Mouse (Mus musculus) kidney, embryonic 16.5 days (tissue): ENCODE results near the gene Gnpat. TPM values are rescaled to one million over a fixed set of nuclear protein-coding genes. Genes with fewer than 3 reads are reported as not detected.

Source experiments
- ATAC-seq: fragments of 200-750 bp; cut with Nextera tagmentation; 2 replicates; pipeline ENCODE4 v1.8.0; 2017; ENCODE audit warnings: moderate TSS enrichment; ENCODE audit not compliant: low FRiP score, low TSS enrichment
- H3K27ac ChIP-seq: fragments of 300-500 bp; sonication (generic); 2 replicates; pipeline ENCODE4 v1.5.1; 2014; ENCODE audit warnings: low read length
- H3K27me3 ChIP-seq: fragments of 300-500 bp; sonication (generic); 2 replicates; pipeline ENCODE4 v1.6.1; 2014; ENCODE audit warnings: low read length, control low read depth, mixed read lengths; ENCODE audit not compliant: insufficient read depth
- H3K36me3 ChIP-seq: fragments of 300-500 bp; sonication (generic); 2 replicates; pipeline ENCODE4 v1.6.1; 2014; ENCODE audit warnings: low read length, control low read depth, mixed read lengths; ENCODE audit not compliant: insufficient read depth
- H3K4me1 ChIP-seq: fragments of 300-500 bp; sonication (generic); 2 replicates; pipeline ENCODE4 v1.6.1; 2014; ENCODE audit warnings: low read length, control low read depth, mixed read lengths; ENCODE audit not compliant: insufficient read depth
- H3K4me2 ChIP-seq: fragments of 300-500 bp; sonication (generic); replicated peaks from 2 replicates; pipeline ENCODE4 v1.6.1; 2014; ENCODE audit warnings: low read depth, low read length
- H3K4me3 ChIP-seq: fragments of 300-500 bp; sonication (generic); 2 replicates; pipeline ENCODE4 v1.5.1; 2014; ENCODE audit warnings: mild to moderate bottlenecking, low read length
- H3K9ac ChIP-seq: fragments of 300-500 bp; sonication (generic); replicated peaks from 2 replicates; pipeline ENCODE4 v1.6.1; 2014; ENCODE audit warnings: low read length
- H3K9me3 ChIP-seq: fragments of 300-500 bp; sonication (generic); 2 replicates; pipeline ENCODE4 v1.6.1; 2016; ENCODE audit warnings: low read length, control low read depth
- WGBS: fragments of 180-500 bp; shearing (Covaris S2); extraction: QIAGEN DNeasy Blood & Tissue Kit; methylation state at CpG from one replicate; pipeline ENCODE4 v1.1.7; 2014; 5-methylcytosine and 5-hydroxymethylcytosine counted together
- polyA plus RNA-seq: library from polyadenylated mRNA; unstranded; fragments of >200 nt; fragmentation: Nextera tagmentation; extraction: Ambion mirVana; gene quantifications from 2 replicates; pipeline ENCODE4 v1.2.1, GENCODE M21; 2015

Gnpat gene
- polyA plus RNA-seq, 1 experiment from 2014 or later, result 122 TPM

DNA sequence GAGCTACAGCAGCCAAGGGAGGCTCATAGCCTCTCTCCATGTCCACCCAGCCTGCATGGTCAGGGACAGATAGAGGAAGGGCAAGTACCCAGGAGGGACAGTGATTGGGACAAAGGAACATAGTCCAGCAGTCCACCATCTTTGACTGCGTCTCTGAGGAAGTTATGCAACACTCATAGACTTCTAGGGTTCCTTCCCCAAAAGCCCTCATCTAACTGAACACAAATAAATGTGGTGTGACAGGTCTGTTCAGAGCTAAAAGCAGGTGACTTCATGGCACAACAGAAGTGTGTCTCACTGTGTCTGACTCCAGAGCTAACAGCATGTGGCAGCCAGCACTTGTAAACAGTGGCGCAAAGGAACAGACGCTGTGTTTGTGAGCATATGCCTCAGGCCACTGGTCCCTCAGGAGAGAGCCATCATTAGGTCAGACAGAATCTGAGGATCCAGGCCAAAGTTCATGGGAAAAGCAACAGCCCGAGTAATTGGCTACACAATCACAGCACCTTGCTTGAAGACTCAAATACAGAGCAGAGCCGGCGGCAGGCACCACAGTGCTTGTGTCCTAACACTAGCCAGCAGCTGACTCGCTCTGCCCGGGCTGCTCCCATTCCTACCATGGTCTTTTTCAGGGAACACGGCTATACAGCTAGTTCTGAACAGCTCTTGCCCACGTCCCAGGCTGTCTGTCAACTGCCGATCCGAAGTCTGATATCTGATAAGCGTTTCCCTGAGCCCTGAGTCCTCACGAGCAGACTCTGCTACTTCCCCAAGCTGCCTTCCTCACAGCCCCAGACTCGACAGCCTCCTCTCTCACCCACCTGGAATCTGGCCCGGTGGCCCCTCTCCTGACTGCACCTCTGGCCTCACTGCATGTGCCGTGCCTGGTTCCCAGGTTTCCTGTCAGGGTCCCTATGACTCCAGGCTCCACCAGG, 49.4 kb downstream of the Gnpat start:
- H3K36me3 ChIP-seq, result peaks cover 65% of the 10 kb centered on the region
- peaks cover 15% of the 10 kb centered on the region; the same call in 1 of the 2 replicates for H3K4me1 ChIP-seq
- peak; percentile 65 for ATAC-seq
- WGBS, result 68% methylated on average over 17 of the region's 17 CpGs
- H3K4me2 ChIP-seq, result no peak overlapping the region
- H3K4me3 ChIP-seq, result no peak overlapping the region
- no peaks in the 10 kb centered on the region for H3K27me3 ChIP-seq
- no peaks in the 10 kb centered on the region for H3K9me3 ChIP-seq
- peak overlapping the region; percentile 40 for H3K27ac ChIP-seq
- H3K9ac ChIP-seq, result no peak overlapping the region

DNA sequence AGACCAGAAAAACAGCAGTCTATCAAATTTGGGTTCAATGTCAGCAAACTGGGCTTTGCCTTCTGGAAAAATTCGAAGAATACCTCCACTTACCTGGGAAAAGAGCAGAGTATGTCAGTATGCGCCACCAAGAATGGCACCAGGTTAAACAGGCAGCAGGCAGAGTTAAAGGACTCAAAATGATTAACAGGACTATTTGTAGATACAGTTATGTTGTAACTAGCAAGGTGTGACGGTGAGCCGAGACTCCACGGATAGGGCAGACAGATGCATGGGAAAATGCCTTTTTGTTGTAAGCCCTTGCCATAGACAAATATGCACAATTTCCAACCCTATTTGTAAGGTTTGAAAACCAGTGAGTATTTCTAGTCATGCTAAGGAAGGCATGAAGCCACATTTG, 51.2 kb downstream of the Gnpat start:
- ATAC-seq, result no peak
- H3K27me3 ChIP-seq, result no peaks in the 10 kb centered on the region
- H3K4me3 ChIP-seq, result no peak overlapping the region
- no peak overlapping the region for H3K4me2 ChIP-seq
- WGBS, result 82% methylated on average over 5 of the region's 5 CpGs
- H3K36me3 ChIP-seq, result peaks cover 52% of the 10 kb centered on the region
- no peaks in the 10 kb centered on the region for H3K9me3 ChIP-seq
- 0 out of 2 replicates have a peak overlapping the region, but pooled peaks have one; percentile 8 for H3K27ac ChIP-seq
- H3K9ac ChIP-seq, result no peak overlapping the region
- H3K4me1 ChIP-seq, result peaks cover 15% of the 10 kb centered on the region; the same call in 1 of the 2 replicates

DNA sequence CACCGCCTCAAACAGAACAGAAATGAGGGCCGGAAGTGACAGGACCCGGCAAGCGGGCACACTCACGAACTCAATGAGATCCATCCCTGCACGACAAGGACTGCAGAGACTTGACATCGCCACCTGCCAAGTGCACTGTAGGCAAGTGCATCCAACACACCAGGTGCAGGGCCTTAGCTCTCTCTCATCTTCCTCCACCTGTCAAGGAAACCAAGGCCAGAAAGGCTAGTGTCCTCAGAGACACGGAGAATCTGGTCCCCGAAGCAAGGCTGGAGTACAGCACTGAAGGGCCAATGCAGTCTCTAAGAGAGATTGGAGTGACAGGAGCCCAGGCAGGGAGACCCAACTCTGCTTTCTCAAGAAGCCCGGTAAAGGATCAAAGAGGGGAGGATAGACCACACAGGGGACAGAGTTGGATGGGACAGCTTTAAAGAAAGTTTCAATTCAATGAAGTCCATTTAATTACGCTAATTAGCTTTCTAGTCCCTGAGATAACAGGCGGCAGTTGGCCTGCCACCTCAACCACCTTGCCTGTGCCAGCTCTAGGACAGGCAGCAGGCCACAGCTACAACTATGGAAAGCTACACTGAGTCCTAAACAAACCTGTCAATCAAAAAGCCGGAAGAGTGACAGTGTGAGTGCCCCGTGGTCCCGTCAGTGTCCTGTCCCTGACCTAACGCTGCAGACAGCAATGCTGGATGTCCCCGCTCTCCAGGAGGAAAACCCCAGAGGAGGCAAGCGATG, 55.1 kb downstream of the Gnpat start:
- H3K4me2 ChIP-seq, result no peak overlapping the region
- no peak overlapping the region for H3K4me3 ChIP-seq
- ATAC-seq, result no peak
- no peaks in the 10 kb centered on the region for H3K27me3 ChIP-seq
- WGBS, result 81% methylated on average over 18 of the region's 18 CpGs
- no peak overlapping the region for H3K27ac ChIP-seq
- H3K36me3 ChIP-seq, result peaks cover 28% of the 10 kb centered on the region
- H3K9me3 ChIP-seq, result no peaks in the 10 kb centered on the region
- no peak overlapping the region for H3K9ac ChIP-seq
- peaks cover 11% of the 10 kb centered on the region; the same call in 1 of the 2 replicates for H3K4me1 ChIP-seq

DNA sequence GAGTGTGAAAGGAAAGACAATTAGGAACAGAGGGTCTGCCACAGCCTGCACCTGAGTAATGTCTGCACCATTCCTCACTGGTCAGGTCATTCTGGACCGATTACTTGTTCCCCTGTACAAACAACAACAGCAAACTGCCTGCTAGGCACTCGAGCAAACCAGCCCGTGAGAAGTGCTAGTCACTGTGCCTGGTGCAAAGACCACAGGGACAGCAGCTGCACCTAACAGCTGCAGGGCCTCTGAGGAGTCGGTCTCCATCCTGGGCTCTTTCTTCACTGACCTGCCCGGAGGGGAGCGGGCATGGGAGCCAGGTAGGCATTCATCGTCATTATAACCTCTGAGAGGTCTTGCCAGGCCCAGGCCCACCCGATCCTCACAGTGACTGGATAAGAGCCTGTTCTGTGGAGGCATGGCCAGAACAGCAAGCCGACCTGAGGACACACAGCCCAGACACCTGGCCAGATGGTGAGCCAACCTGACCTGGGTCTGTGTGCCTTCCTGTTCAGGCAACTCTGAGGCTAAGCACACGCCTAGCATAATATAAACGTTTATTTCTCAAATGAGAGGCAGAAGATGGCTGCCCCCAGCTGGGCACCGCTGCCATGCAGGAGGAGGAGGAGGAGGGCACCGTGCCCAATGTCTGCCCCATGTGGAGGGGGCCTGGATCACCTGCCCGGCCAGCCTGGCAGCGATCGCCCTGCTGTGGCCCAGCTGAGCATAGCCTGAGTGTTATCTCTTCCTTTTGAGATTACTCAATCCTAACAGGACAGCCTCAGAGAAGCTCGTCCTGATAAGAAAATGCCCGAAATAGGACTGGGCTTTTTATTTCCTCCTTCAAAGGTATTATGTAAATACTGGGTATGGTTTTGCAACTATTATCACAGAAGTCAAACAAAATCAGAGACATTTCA, 58.8 kb downstream of the Gnpat start:
- Histone ChIP-seq H3K27me3 (no peaks in the 10 kb centered on the region), H3K9ac (no peak overlapping the region), H3K4me1 (peaks cover 13% of the 10 kb centered on the region; the same call in 1 of the 2 replicates), H3K4me3 (no peak overlapping the region), H3K4me2 (no peak overlapping the region), H3K27ac (no peak overlapping the region), H3K9me3 (no peaks in the 10 kb centered on the region), H3K36me3 (0 out of 2 replicates have a peak, but pooled peaks cover 5% of the 10 kb centered on the region)
- 83% methylated on average over 18 of the region's 18 CpGs for WGBS
- ATAC-seq, result no peak

DNA sequence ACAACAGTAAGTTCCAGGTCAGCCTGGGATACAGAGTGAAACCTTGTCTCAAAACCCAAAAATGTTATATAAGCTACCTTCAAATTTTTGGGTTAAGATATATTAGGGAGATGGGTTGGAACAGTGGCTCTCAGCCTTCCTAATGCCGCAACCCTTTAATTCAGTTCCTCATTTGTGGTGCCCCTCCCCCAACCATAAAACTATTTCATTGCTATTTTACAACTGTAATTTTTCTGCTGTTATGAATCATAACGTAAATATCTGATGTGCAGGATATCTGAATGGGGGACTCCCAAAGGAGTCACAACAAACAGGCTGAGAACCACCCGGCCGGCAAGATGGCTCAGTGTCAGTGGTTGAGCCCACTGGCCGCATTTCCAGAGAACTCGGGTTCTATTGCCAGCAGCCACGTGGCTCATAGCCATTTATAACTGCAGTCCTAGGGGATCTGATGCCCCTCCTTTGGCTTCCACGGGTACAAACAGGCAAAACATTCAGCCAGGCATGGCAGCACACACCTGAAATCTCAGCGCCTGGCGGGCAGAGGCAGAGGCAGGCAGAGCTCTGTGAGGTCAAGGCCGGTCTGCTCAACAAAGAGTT, 59.8 kb downstream of the Gnpat start:
- Histone ChIP-seq H3K4me3 (no peak overlapping the region), H3K27me3 (no peaks in the 10 kb centered on the region), H3K4me2 (no peak overlapping the region), H3K36me3 (0 out of 2 replicates have a peak, but pooled peaks cover 5% of the 10 kb centered on the region), H3K9ac (no peak overlapping the region), H3K4me1 (peaks cover 15% of the 10 kb centered on the region; the same call in 1 of the 2 replicates), H3K9me3 (no peaks in the 10 kb centered on the region), H3K27ac (no peak overlapping the region)
- WGBS, result 78% methylated on average over 11 of the region's 11 CpGs
- ATAC-seq, result no peak

DNA sequence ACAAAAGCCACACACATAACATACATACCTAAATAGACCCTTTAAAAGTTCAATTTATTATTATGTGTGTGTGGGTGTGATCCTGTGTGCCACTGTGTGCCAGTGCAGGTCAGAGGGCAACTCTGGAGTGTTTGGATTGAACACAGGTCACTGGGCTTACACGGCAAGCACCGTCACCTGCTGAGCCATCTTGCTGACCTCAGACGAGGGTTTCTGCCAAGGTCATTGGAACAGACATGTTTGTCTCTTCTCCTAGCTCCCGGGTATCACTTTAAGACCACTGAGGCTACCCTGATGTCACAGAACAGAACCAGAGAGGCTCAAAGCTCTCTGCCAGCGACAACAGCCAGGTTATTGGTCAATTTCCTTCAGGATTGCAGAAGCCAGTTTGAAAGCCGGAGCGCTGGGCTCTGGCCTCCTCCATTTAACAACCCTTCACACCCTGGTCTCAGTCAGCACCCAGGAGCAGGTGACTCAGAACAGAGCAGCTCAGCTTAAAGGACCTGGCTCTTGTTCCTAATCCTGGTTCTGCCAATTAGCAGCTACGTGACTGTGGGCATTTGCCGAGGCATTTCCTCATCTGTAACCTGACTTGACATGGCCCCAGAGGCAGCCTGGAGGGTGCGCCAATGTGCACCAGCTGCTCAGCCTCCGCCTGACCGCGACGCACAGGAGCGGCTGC, 61.3 kb downstream of the Gnpat start:
- 76% methylated on average over 15 of the region's 15 CpGs for WGBS
- Histone ChIP-seq H3K4me2 (no peak overlapping the region), H3K36me3 (0 out of 2 replicates have a peak, but pooled peaks cover 5% of the 10 kb centered on the region)

DNA sequence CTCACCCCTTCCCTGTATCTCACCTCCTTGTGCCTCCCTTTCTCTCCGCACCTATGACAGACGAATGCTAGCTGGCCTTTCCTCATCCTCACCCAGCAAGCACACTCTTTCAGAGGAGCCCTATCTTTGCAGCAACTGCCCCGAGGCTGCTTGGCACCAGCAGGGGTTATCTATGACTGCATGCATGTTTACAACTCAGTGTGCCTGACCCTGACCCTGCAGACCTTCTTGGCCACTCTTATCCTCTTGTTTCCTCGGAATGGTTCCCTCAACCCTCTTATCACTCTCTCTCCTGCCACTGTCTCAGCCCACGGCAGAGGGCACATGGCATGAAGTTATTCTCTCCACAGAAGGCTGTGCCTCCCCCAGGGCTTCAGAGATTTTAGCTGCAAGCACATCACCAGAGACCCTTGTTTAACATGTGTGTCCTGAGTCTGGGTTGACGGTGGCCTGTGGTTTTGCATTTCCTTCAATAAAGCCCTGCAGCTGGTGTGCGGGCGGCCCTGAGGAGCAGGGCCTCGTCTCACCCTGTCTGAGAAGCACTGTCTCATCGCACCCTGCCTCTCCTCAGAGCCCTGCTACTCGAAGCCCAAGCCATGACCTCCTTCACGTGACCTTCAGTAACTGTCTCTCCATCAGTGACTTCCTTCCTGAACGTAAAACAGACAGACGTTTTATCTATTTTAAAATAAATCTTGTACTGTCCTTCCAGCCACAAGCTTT, 62.9 kb downstream of the Gnpat start:
- no peak overlapping the region for H3K27ac ChIP-seq
- 51% methylated on average over 14 of the region's 14 CpGs for WGBS

More for the DNA sequence above, 61.3 kb downstream of the Gnpat start:
- Histone ChIP-seq H3K27me3 (no peaks in the 10 kb centered on the region), H3K9me3 (no peaks in the 10 kb centered on the region), H3K9ac (no peak overlapping the region), H3K4me3 (no peak overlapping the region), H3K4me1 (peaks cover 15% of the 10 kb centered on the region; the same call in 1 of the 2 replicates), H3K27ac (no peak overlapping the region)
- no peak for ATAC-seq

DNA sequence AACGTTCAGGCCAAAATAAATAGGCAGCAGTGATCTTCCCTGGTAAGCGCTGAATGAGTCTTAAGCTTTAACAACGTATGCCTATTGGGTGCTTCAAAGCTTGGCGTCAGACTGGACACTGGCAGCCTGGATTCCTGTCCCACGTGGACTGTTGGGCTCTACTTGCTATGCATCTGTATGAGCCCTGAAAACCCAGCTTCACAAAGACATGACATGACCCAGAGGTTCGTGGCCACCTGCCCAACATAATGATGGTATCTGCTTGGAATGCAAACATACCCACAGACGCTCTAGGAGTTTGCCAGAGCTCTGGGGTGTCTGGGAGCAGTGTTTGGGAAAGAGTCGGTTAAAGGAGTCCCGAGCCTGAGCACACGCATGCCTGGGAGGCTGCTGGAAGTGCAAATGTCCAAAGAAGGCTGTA, 63.5 kb downstream of the Gnpat start:
- peaks cover 24% of the 10 kb centered on the region for H3K4me1 ChIP-seq
- no peak for ATAC-seq
- whole genome bisulfite sequencing, result 64% methylated on average over 10 of the region's 10 CpGs
- H3K9me3 ChIP-seq, result no peaks in the 10 kb centered on the region
- H3K27me3 ChIP-seq, result no peaks in the 10 kb centered on the region
- no peak overlapping the region for H3K9ac ChIP-seq
- no peak overlapping the region for H3K4me3 ChIP-seq
- H3K36me3 ChIP-seq, result 0 out of 2 replicates have a peak, but pooled peaks cover 6% of the 10 kb centered on the region
- no peak overlapping the region for H3K4me2 ChIP-seq
- H3K27ac ChIP-seq, result no peak overlapping the region

More for the DNA sequence above, 62.9 kb downstream of the Gnpat start:
- no peaks in the 10 kb centered on the region for H3K9me3 ChIP-seq
- peaks cover 24% of the 10 kb centered on the region for H3K4me1 ChIP-seq
- H3K36me3 ChIP-seq, result 0 out of 2 replicates have a peak, but pooled peaks cover 5% of the 10 kb centered on the region
- ATAC-seq, result no peak
- H3K27me3 ChIP-seq, result no peaks in the 10 kb centered on the region
- no peak overlapping the region for H3K4me3 ChIP-seq
- no peak overlapping the region for H3K4me2 ChIP-seq
- no peak overlapping the region for H3K9ac ChIP-seq
